Mouse (Mus musculus): ENCODE data around the gene Zbtb45. TPM values are rescaled to one million over a fixed set of nuclear protein-coding genes. Genes with fewer than 3 reads are reported as not detected.

Zbtb45 gene
- polyA plus RNA-seq, 1 experiment from 2014 or later, result 27.2 TPM

DNA sequence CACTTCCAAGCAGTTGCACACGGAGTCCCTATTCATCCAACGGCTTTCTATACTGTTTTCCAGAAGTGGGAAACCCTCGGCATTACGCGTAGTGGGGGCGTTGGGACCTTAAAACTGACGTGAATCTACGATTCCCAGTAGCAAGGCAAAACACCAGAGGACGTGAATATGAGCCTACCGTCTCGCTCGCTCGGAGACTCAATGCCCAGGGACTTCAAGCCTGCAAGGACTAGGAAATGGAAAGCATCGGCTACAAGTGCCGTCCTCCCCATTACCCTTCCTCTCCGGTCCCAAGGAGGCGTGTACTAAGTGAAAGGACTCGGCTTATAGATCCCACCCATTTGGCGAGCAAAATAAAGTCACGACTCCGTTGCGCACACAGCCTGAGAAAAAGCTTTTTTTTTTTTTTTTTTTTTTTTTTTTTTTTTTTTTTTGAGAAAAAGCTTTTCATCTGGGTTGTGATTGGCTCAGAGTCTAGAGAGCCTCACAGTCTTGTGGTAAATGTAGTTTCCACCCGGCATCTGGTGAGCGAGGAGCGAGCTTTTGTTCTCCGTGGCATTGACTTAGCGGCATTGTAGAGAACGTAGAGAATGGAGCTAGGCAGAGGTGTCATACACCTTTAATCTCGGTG is 48.2 kb downstream of the Zbtb45 start:
- H3K36me3 ChIP-seq, result no peaks in the 10 kb centered on the region
- WGBS, result 3% methylated on average over 29 of the region's 29 CpGs
- no peaks in the 10 kb centered on the region for H3K9me3 ChIP-seq
- H3K9ac ChIP-seq, result peak overlapping the region; percentile 79
- peak; percentile 61; the same call in 1 of the 2 replicates for ATAC-seq (ENCODE audit: insufficient number of reproducible peaks, insufficient read depth, low FRiP score, low TSS enrichment, low read depth)
- H3K27me3 ChIP-seq, result no peaks in the 10 kb centered on the region
- H3K27ac ChIP-seq, result peak overlapping the region; percentile 95
- peak overlapping the region; percentile 54 for H3K4me3 ChIP-seq
- peak overlapping the region; percentile 64 for H3K4me2 ChIP-seq
- H3K4me1 ChIP-seq, result peaks cover 7% of the 10 kb centered on the region

- H3K4me3 ChIP-seq, result no peak overlapping the region
- no peaks in the 10 kb centered on the region for H3K9me3 ChIP-seq
- H3K27ac ChIP-seq, result no peak overlapping the region
- no peaks in the 10 kb centered on the region for H3K27me3 ChIP-seq
- WGBS, result 17% methylated on average over 4 of the region's 4 CpGs
- H3K36me3 ChIP-seq, result no peaks in the 10 kb centered on the region
- no peak overlapping the region for H3K4me2 ChIP-seq
- no peak overlapping the region for H3K9ac ChIP-seq
- no peaks in the 10 kb centered on the region for H3K4me1 ChIP-seq
- no peak for ATAC-seq (ENCODE audit: insufficient number of reproducible peaks, insufficient read depth, low FRiP score, low TSS enrichment, low read depth)
These were observed 50.1 kb downstream of the Zbtb45 start for GRCm38 (mm10) chr7:12959718-12960117.

- no peak for ATAC-seq (ENCODE audit: insufficient number of reproducible peaks, insufficient read depth, low FRiP score, low TSS enrichment, low read depth)
- no peaks in the 10 kb centered on the region for H3K27me3 ChIP-seq
- no peaks in the 10 kb centered on the region for H3K9me3 ChIP-seq
- WGBS, result 77% methylated on average over 4 of the region's 4 CpGs
- no peak overlapping the region for H3K4me2 ChIP-seq
- no peaks in the 10 kb centered on the region for H3K4me1 ChIP-seq
- no peaks in the 10 kb centered on the region for H3K36me3 ChIP-seq
- no peak overlapping the region for H3K4me3 ChIP-seq
- H3K27ac ChIP-seq, result no peak overlapping the region
- no peak overlapping the region for H3K9ac ChIP-seq
These were observed 50.9 kb downstream of the Zbtb45 start for GRCm38 (mm10) chr7:12958948-12959347.

GRCm38 (mm10) chr7:12957511-12957910 is 52.3 kb downstream of the Zbtb45 start:
- Histone ChIP-seq H3K9ac (no peak overlapping the region), H3K4me1 (no peaks in the 10 kb centered on the region), H3K27ac (no peak overlapping the region), H3K4me2 (no peak overlapping the region), H3K27me3 (no peaks in the 10 kb centered on the region), H3K4me3 (no peak overlapping the region), H3K9me3 (no peaks in the 10 kb centered on the region), H3K36me3 (no peaks in the 10 kb centered on the region)
- ATAC-seq (ENCODE audit: insufficient number of reproducible peaks, insufficient read depth, low FRiP score, low TSS enrichment, low read depth), result no peak
- WGBS, result 76% methylated on average over 5 of the region's 5 CpGs

- H3K4me2 ChIP-seq, result no peak overlapping the region
- H3K27me3 ChIP-seq, result no peaks in the 10 kb centered on the region
- 53% methylated on average over 3 of the region's 3 CpGs for WGBS
- no peak overlapping the region for H3K27ac ChIP-seq
- H3K4me1 ChIP-seq, result peaks cover 4% of the 10 kb centered on the region; the same call in 1 of the 2 replicates
- no peaks in the 10 kb centered on the region for H3K36me3 ChIP-seq
- no peaks in the 10 kb centered on the region for H3K9me3 ChIP-seq
- H3K9ac ChIP-seq, result no peak overlapping the region
- no peak overlapping the region for H3K4me3 ChIP-seq
- no peak for ATAC-seq (ENCODE audit: insufficient number of reproducible peaks, insufficient read depth, low FRiP score, low TSS enrichment, low read depth)
These were observed 54.9 kb downstream of the Zbtb45 start for GRCm38 (mm10) chr7:12954896-12955295.

Other genes starting within 250 kb of the Zbtb45 start
- gene Zscan18, start 206.4 kb downstream of the Zbtb45 start, polyA plus RNA-seq (2015; fragmentation: Nextera tagmentation; extraction: Ambion mirVana), result 11.2 and 11.8 TPM in 2 replicates
- gene Zfp329, start 191.2 kb downstream of the Zbtb45 start, polyA plus RNA-seq (2015; fragmentation: Nextera tagmentation; extraction: Ambion mirVana), result 21.5 and 22.8 TPM in 2 replicates
- 33.9 and 42.5 TPM in 2 replicates for gene Zfp110, start 175.3 kb downstream of the Zbtb45 start, polyA plus RNA-seq (2015; fragmentation: Nextera tagmentation; extraction: Ambion mirVana)
- 5.5 and 5.9 TPM in 2 replicates for gene Zfp128, start 128.9 kb downstream of the Zbtb45 start, polyA plus RNA-seq (2015; fragmentation: Nextera tagmentation; extraction: Ambion mirVana)
- gene Zscan22, start 112.2 kb downstream of the Zbtb45 start, polyA plus RNA-seq (2015; fragmentation: Nextera tagmentation; extraction: Ambion mirVana), result 19.4 and 20.5 TPM in 2 replicates
- 1,116 and 1,158 TPM in 2 replicates for gene Rps5, start 87.7 kb downstream of the Zbtb45 start, polyA plus RNA-seq (2015; fragmentation: Nextera tagmentation; extraction: Ambion mirVana)
- gene Rnf225, start 82.6 kb downstream of the Zbtb45 start, polyA plus RNA-seq (2015; fragmentation: Nextera tagmentation; extraction: Ambion mirVana), result 0.66 and 1.1 TPM in 2 replicates
- gene Zfp324, start 44.2 kb downstream of the Zbtb45 start, polyA plus RNA-seq (2015; fragmentation: Nextera tagmentation; extraction: Ambion mirVana), result 14.2 and 15.2 TPM in 2 replicates
- 9.4 and 9.8 TPM in 2 replicates for gene Zfp446, start 32.2 kb downstream of the Zbtb45 start, polyA plus RNA-seq (2015; fragmentation: Nextera tagmentation; extraction: Ambion mirVana)
- 0.11 and 0.47 TPM in 2 replicates for gene Slc27a5, start 11.8 kb downstream of the Zbtb45 start, polyA plus RNA-seq (2015; fragmentation: Nextera tagmentation; extraction: Ambion mirVana)
- 327 and 337 TPM in 2 replicates for gene Trim28, start 10.9 kb downstream of the Zbtb45 start, polyA plus RNA-seq (2015; fragmentation: Nextera tagmentation; extraction: Ambion mirVana)
- gene Chmp2a, start 24.8 kb upstream of the Zbtb45 start, polyA plus RNA-seq (2015; fragmentation: Nextera tagmentation; extraction: Ambion mirVana), result 129 and 137 TPM in 2 replicates
- gene Ube2m, start 28.2 kb upstream of the Zbtb45 start, polyA plus RNA-seq (2015; fragmentation: Nextera tagmentation; extraction: Ambion mirVana), result 74.0 and 97.2 TPM in 2 replicates
- gene Mzf1, start 44.7 kb upstream of the Zbtb45 start, polyA plus RNA-seq (2015; fragmentation: Nextera tagmentation; extraction: Ambion mirVana), result 4.1 and 4.4 TPM in 2 replicates
- gene Vmn1r85, start 85.1 kb upstream of the Zbtb45 start, polyA plus RNA-seq (2015; fragmentation: Nextera tagmentation; extraction: Ambion mirVana), result not detected in 2 replicates
- gene Vmn1r86, start 109.9 kb upstream of the Zbtb45 start, polyA plus RNA-seq (2015; fragmentation: Nextera tagmentation; extraction: Ambion mirVana), result not detected in 2 replicates
- gene Vmn1r87, start 130.1 kb upstream of the Zbtb45 start, polyA plus RNA-seq (2015; fragmentation: Nextera tagmentation; extraction: Ambion mirVana), result not detected in 2 replicates
- not detected in 2 replicates for gene Vmn1r88, start 149.5 kb upstream of the Zbtb45 start, polyA plus RNA-seq (2015; fragmentation: Nextera tagmentation; extraction: Ambion mirVana)
- gene Vmn1r89, start 203.0 kb upstream of the Zbtb45 start, polyA plus RNA-seq (2015; fragmentation: Nextera tagmentation; extraction: Ambion mirVana), result not detected in 2 replicates